26 mouse cellular contexts compared by ENCODE assay signal in the genomic region with DNA sequence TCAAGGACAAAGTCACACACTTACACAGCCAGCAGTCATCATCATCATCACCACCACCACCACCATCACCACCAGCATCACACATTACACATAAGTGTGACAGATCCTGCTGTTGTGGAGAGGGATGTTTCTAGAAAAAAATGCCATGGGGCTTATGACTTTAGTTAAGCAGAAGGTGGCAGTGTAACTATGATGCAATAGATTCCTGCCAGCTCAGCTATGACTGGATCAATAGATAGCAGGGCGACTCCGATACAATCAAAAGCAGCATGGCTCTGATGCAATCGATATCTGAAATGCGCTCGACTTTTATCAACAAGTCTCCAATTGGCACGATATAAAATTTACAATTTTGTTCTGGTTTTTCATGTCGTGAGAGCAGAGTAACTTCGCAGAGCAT.
A peak's percentile ranks its signal among the peaks of the same experiment; 100 is the strongest.
DNase-seq lines count a peak whose midpoint lies in the region; ATAC-seq and TF ChIP-seq lines count a peak whose summit lies in the region.
"Had no signal": no experiment of that assay in that cellular context is flagged by ENCODE, and none has a peak within 500 bp of the region (broad histone marks: within the 10 kb centered on the region; RNA-seq: fewer than 3 reads in every experiment).

No protein-coding gene starts in this region.

- H3K4me3 ChIP-seq in forebrain, embryonic 16.5 days (replicated peaks; ENCODE audit: low read length): no peak overlapping the region
- no peak overlapping the region for H3K4me3 ChIP-seq in forebrain, embryonic 11.5 days (ENCODE audit: low read depth, low read length)
- H3K4me3 ChIP-seq in intestine, postnatal 0 days (ENCODE audit: low read depth, low read length): no peak overlapping the region
- no peak overlapping the region for H3K4me3 ChIP-seq in intestine, embryonic 15.5 days (replicated peaks)
- H3K4me3 ChIP-seq in midbrain, postnatal 0 days (ENCODE audit: low read depth, low read length): no peak overlapping the region
- no peak overlapping the region for H3K4me3 ChIP-seq in midbrain, embryonic 16.5 days (ENCODE audit: low read depth, low read length)
- H3K4me3 ChIP-seq in stomach, postnatal 0 days (ENCODE audit: low read depth, low read length): no peak overlapping the region
- H3K4me3 ChIP-seq: embryonic facial prominence, embryonic 13.5 days; forebrain, embryonic 10.5 days; heart, embryonic 12.5 days; hindbrain, embryonic 15.5 days; neural tube, embryonic 13.5 days had no signal

- H3K9ac ChIP-seq in forebrain, embryonic 16.5 days (replicated peaks; ENCODE audit: low read depth, low read length): no peak overlapping the region
- no peak overlapping the region for H3K9ac ChIP-seq in forebrain, embryonic 11.5 days (ENCODE audit: low read length)
- no peak overlapping the region for H3K9ac ChIP-seq in intestine, postnatal 0 days (ENCODE audit: low read depth, low read length)
- no peak overlapping the region for H3K9ac ChIP-seq in intestine, embryonic 15.5 days
- H3K9ac ChIP-seq in midbrain, postnatal 0 days (replicated peaks; ENCODE audit: low read length, poor library complexity, severe bottlenecking): no peak overlapping the region
- H3K9ac ChIP-seq in midbrain, embryonic 16.5 days (ENCODE audit: low read depth, low read length): no peak overlapping the region
- H3K9ac ChIP-seq in stomach, postnatal 0 days (ENCODE audit: low read length): no peak overlapping the region
- H3K9ac ChIP-seq: embryonic facial prominence, embryonic 13.5 days; heart, embryonic 12.5 days; hindbrain, embryonic 15.5 days; neural tube, embryonic 13.5 days had no signal

- 0 out of 2 replicates have a peak, but pooled peaks have one; percentile 20 for ATAC-seq in forebrain, embryonic 16.5 days
- ATAC-seq in forebrain, embryonic 11.5 days (replicated peaks; ENCODE audit: low FRiP score): no peak
- ATAC-seq in intestine, postnatal 0 days: no peak
- ATAC-seq in intestine, embryonic 15.5 days: no peak
- no peak for ATAC-seq in midbrain, postnatal 0 days (ENCODE audit: low FRiP score)
- ATAC-seq in midbrain, embryonic 16.5 days: no peak
- no peak for ATAC-seq in stomach, postnatal 0 days (ENCODE audit: low FRiP score, low TSS enrichment)

- H3K4me2 ChIP-seq in forebrain, embryonic 16.5 days (ENCODE audit: low read length): no peak overlapping the region
- H3K4me2 ChIP-seq in forebrain, embryonic 11.5 days (ENCODE audit: low read depth, low read length, severe bottlenecking): no peak overlapping the region
- H3K4me2 ChIP-seq in intestine, postnatal 0 days (replicated peaks; ENCODE audit: low read depth): no peak overlapping the region
- H3K4me2 ChIP-seq in intestine, embryonic 15.5 days (replicated peaks): no peak overlapping the region
- no peak overlapping the region for H3K4me2 ChIP-seq in midbrain, postnatal 0 days (ENCODE audit: low read depth, low read length, poor library complexity, severe bottlenecking)
- no peak overlapping the region for H3K4me2 ChIP-seq in midbrain, embryonic 16.5 days (ENCODE audit: low read length)
- no peak overlapping the region for H3K4me2 ChIP-seq in stomach, postnatal 0 days (replicated peaks; ENCODE audit: low read depth)
- H3K4me2 ChIP-seq: embryonic facial prominence, embryonic 13.5 days; heart, embryonic 12.5 days; hindbrain, embryonic 15.5 days; midbrain, embryonic 11.5 days; neural tube, embryonic 13.5 days had no signal

- H3K9me3 ChIP-seq in forebrain, embryonic 16.5 days (ENCODE audit: control insufficient read depth, low read length): no peaks in the 10 kb centered on the region
- H3K9me3 ChIP-seq in forebrain, embryonic 11.5 days (ENCODE audit: control insufficient read depth, low read length): no peaks in the 10 kb centered on the region
- no peaks in the 10 kb centered on the region for H3K9me3 ChIP-seq in intestine, postnatal 0 days (ENCODE audit: control insufficient read depth)
- no peaks in the 10 kb centered on the region for H3K9me3 ChIP-seq in intestine, embryonic 15.5 days
- no peaks in the 10 kb centered on the region for H3K9me3 ChIP-seq in midbrain, postnatal 0 days (ENCODE audit: low read length)
- H3K9me3 ChIP-seq in midbrain, embryonic 16.5 days (replicated peaks; ENCODE audit: control insufficient read depth, low read length, poor library complexity, severe bottlenecking): no peaks in the 10 kb centered on the region
- no peaks in the 10 kb centered on the region for H3K9me3 ChIP-seq in stomach, postnatal 0 days (ENCODE audit: control insufficient read depth, low read length)
- H3K9me3 ChIP-seq: embryonic facial prominence, embryonic 13.5 days; forebrain, embryonic 10.5 days; heart, embryonic 12.5 days; hindbrain, embryonic 15.5 days; neural tube, embryonic 13.5 days had no signal

- H3K4me1 ChIP-seq in forebrain, embryonic 16.5 days (replicated peaks; ENCODE audit: control insufficient read depth, insufficient read depth, low read length): no peaks in the 10 kb centered on the region
- H3K4me1 ChIP-seq in forebrain, embryonic 11.5 days (replicated peaks; ENCODE audit: control insufficient read depth, insufficient read depth, low read length): no peaks in the 10 kb centered on the region
- H3K4me1 ChIP-seq in intestine, postnatal 0 days (replicated peaks; ENCODE audit: control insufficient read depth, insufficient read depth, low read length): no peaks in the 10 kb centered on the region
- no peaks in the 10 kb centered on the region for H3K4me1 ChIP-seq in intestine, embryonic 15.5 days (replicated peaks)
- no peaks in the 10 kb centered on the region for H3K4me1 ChIP-seq in midbrain, postnatal 0 days (ENCODE audit: insufficient read depth, low read length)
- no peaks in the 10 kb centered on the region for H3K4me1 ChIP-seq in midbrain, embryonic 16.5 days (ENCODE audit: control insufficient read depth, insufficient read depth, low read length)
- no peaks in the 10 kb centered on the region for H3K4me1 ChIP-seq in stomach, postnatal 0 days (replicated peaks; ENCODE audit: control insufficient read depth, insufficient read depth)
- H3K4me1 ChIP-seq: embryonic facial prominence, embryonic 13.5 days; forebrain, embryonic 10.5 days; heart, embryonic 12.5 days; hindbrain, embryonic 15.5 days had no signal

- whole genome bisulfite sequencing in forebrain, embryonic 16.5 days: 85% methylated on average over 8 of the region's 8 CpGs
- 87% methylated on average over 8 of the region's 8 CpGs for WGBS in forebrain, embryonic 11.5 days
- WGBS in intestine, postnatal 0 days: 65% methylated on average over 8 of the region's 8 CpGs
- 86% methylated on average over 8 of the region's 8 CpGs for WGBS in intestine, embryonic 15.5 days
- 86% methylated on average over 8 of the region's 8 CpGs for WGBS in midbrain, postnatal 0 days
- WGBS in midbrain, embryonic 16.5 days: 81% methylated on average over 8 of the region's 8 CpGs
- 80% methylated on average over 8 of the region's 8 CpGs for WGBS in stomach, postnatal 0 days

- no peaks in the 10 kb centered on the region for H3K27me3 ChIP-seq in forebrain, embryonic 16.5 days (replicated peaks; ENCODE audit: control insufficient read depth, insufficient read depth, low read length)
- no peaks in the 10 kb centered on the region for H3K27me3 ChIP-seq in forebrain, embryonic 11.5 days (ENCODE audit: control insufficient read depth, insufficient read depth, low read length)
- H3K27me3 ChIP-seq in intestine, postnatal 0 days (replicated peaks; ENCODE audit: control insufficient read depth, insufficient read depth, low read length): no peaks in the 10 kb centered on the region
- no peaks in the 10 kb centered on the region for H3K27me3 ChIP-seq in intestine, embryonic 15.5 days (replicated peaks)
- no peaks in the 10 kb centered on the region for H3K27me3 ChIP-seq in midbrain, postnatal 0 days (ENCODE audit: insufficient read depth, low read length)
- H3K27me3 ChIP-seq in midbrain, embryonic 16.5 days (ENCODE audit: control insufficient read depth, insufficient read depth, low read depth, low read length): no peaks in the 10 kb centered on the region
- H3K27me3 ChIP-seq in stomach, postnatal 0 days (ENCODE audit: control insufficient read depth, insufficient read depth, low read length): no peaks in the 10 kb centered on the region
- H3K27me3 ChIP-seq: embryonic facial prominence, embryonic 13.5 days; heart, embryonic 12.5 days; hindbrain, embryonic 15.5 days; neural tube, embryonic 13.5 days had no signal

- no peaks in the 10 kb centered on the region for H3K36me3 ChIP-seq in forebrain, embryonic 16.5 days (ENCODE audit: control insufficient read depth, insufficient read depth)
- H3K36me3 ChIP-seq in forebrain, embryonic 11.5 days (ENCODE audit: control insufficient read depth, insufficient read depth, low read length): no peaks in the 10 kb centered on the region
- H3K36me3 ChIP-seq in intestine, postnatal 0 days (ENCODE audit: control insufficient read depth, insufficient read depth): no peaks in the 10 kb centered on the region
- no peaks in the 10 kb centered on the region for H3K36me3 ChIP-seq in intestine, embryonic 15.5 days
- H3K36me3 ChIP-seq in midbrain, postnatal 0 days (ENCODE audit: insufficient read depth, low read length): no peaks in the 10 kb centered on the region
- no peaks in the 10 kb centered on the region for H3K36me3 ChIP-seq in midbrain, embryonic 16.5 days (ENCODE audit: control insufficient read depth, insufficient read depth, low read length)
- H3K36me3 ChIP-seq in stomach, postnatal 0 days (ENCODE audit: control insufficient read depth, insufficient read depth, low read length): no peaks in the 10 kb centered on the region
- H3K36me3 ChIP-seq: embryonic facial prominence, embryonic 13.5 days; forebrain, embryonic 10.5 days; heart, embryonic 12.5 days; hindbrain, embryonic 15.5 days; neural tube, embryonic 13.5 days had no signal

- 0 out of 2 replicates have a peak, but pooled peaks have one; percentile 18 for TF ChIP-seq CTCF in intestine, postnatal 0 days (IDR thresholded peaks at IDR 0.05; ENCODE audit: low read depth)
- TF ChIP-seq CTCF in midbrain, postnatal 0 days (IDR thresholded peaks at IDR 0.05): peak; percentile 49
- TF ChIP-seq CTCF in stomach, postnatal 0 days (IDR thresholded peaks at IDR 0.05; ENCODE audit: low read depth): peak; percentile 29; the same call in 1 of the 2 replicates

- H3K27ac ChIP-seq in forebrain, embryonic 16.5 days (ENCODE audit: low read length): no peak overlapping the region
- no peak overlapping the region for H3K27ac ChIP-seq in forebrain, embryonic 11.5 days (ENCODE audit: low read depth, low read length)
- H3K27ac ChIP-seq in intestine, postnatal 0 days (ENCODE audit: low read depth, low read length): no peak overlapping the region
- H3K27ac ChIP-seq in intestine, embryonic 15.5 days: no peak overlapping the region
- no peak overlapping the region for H3K27ac ChIP-seq in midbrain, postnatal 0 days (ENCODE audit: low read depth, low read length)
- no peak overlapping the region for H3K27ac ChIP-seq in midbrain, embryonic 16.5 days (ENCODE audit: low read length)
- no peak overlapping the region for H3K27ac ChIP-seq in stomach, postnatal 0 days (replicated peaks)
- H3K27ac ChIP-seq: embryonic facial prominence, embryonic 13.5 days; forebrain, embryonic 10.5 days; hindbrain, embryonic 15.5 days; neural tube, embryonic 13.5 days had no signal

- TF ChIP-seq EP300 in stomach, postnatal 0 days (optimal IDR thresholded peaks at IDR 0.05): no peak

- DNase-seq in forebrain, embryonic 11.5 days (ENCODE audit: low spot score): no peak
- DNase-seq in midbrain, postnatal 0 days (ENCODE audit: low spot score): peak; percentile 23
- no peak for DNase-seq in stomach, postnatal 0 days (ENCODE audit: low spot score)
- DNase-seq in layer of hippocampus, postnatal 10 days (ENCODE audit: low spot score in 2 of 2): no peak
- DNase-seq: adrenal gland, postnatal 14 days; cerebellum, adult 11-12 months; cerebellum, adult 9-11 months; gastrocnemius, postnatal 36 days; heart, adult 18-20 months; kidney, adult 9 months; kidney, postnatal 10 days; left cerebral cortex, postnatal 4 days; lung, postnatal 36 days; right cerebral cortex, postnatal 14 days; thymus, adult 18-20 months; thymus, postnatal 25 days had no signal
